Mouse (Mus musculus): ENCODE results near the gene Hdac11. TPM values are rescaled to one million over a fixed set of nuclear protein-coding genes. Genes with fewer than 3 reads are reported as not detected.

Hdac11 gene
- polyA plus RNA-seq, 1 experiment from 2014 or later = 77.2 TPM

- DNase-seq (ENCODE audit: low read depth, low spot score) (no peak), ATAC-seq (no peak)
- ChIA-PET CTCF (interaction anchor here (0.7 to 1.6 kb wide), 5 partner anchors 8 to 348 kb away, joined by 3 to 4 read pairs (median 3); no protein-coding TSS in a partner anchor), POLR2A (interaction anchor here (0.6 to 1.2 kb wide), 2 partner anchors 10 to 86 kb away, joined by 3 to 4 read pairs; no protein-coding TSS in a partner anchor)
- TF ChIP-seq CTCF (IDR thresholded peaks at IDR 0.05) = no peak
- no peaks in the 10 kb centered on the region for H3K27me3 ChIP-seq
- in situ Hi-C loops (cut with MboI; ENCODE audit: low pct_unique_long_range_greater_than_20kb) = no loop called here
Observed at GRCm38 (mm10) chr6:91163195-91163911, 6.9 kb downstream of the Hdac11 start.

DNA sequence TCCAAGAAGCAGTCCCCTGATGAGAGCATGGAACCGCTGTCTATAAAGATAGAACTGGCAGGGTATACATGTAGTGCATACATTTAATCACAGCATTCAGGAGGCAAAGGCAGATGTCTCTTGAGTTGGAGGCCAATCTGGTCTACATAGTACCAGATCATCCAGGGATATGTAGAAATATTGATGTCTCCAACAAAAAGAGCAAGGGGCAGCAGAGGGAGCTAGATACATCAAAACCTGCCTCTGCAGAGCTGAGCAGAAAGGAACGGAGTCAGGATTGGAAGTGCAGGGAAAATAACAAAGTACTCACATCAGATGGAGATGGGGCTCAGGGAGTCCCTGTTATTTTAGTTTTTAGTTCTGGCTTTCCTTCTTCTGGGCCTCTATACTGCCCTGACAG lies 8.1 kb downstream of the Hdac11 start:
- ATAC-seq (no peak), DNase-seq (ENCODE audit: low read depth, low spot score) (no peak)
- POLR2A ChIA-PET = no interaction called here
- in situ Hi-C loops (cut with MboI; ENCODE audit: low pct_unique_long_range_greater_than_20kb) = no loop called here
- CTCF ChIA-PET = interaction anchor here (0.7 to 2.3 kb wide), 9 partner anchors 9 to 236 kb away, joined by 3 to 12 read pairs (median 4); no protein-coding TSS in a partner anchor
- no peaks in the 10 kb centered on the region for H3K27me3 ChIP-seq
- TF ChIP-seq CTCF (IDR thresholded peaks at IDR 0.05) = no peak

- TF ChIP-seq CTCF (IDR thresholded peaks at IDR 0.05) = no peak
- DNase-seq (ENCODE audit: low read depth, low spot score) = no peak
- CTCF ChIA-PET = interaction anchor here (0.7 to 2.3 kb wide), 13 partner anchors 8 to 237 kb away, joined by 3 to 12 read pairs (median 4); partner anchors contain the start of gene Hdac11
- ATAC-seq = no peak
- in situ Hi-C loops (cut with MboI; ENCODE audit: low pct_unique_long_range_greater_than_20kb) = no loop called here
- no peaks in the 10 kb centered on the region for H3K27me3 ChIP-seq
- POLR2A ChIA-PET = no interaction called here
Observed at GRCm38 (mm10) chr6:91165210-91165609, 8.7 kb downstream of the Hdac11 start.

DNA sequence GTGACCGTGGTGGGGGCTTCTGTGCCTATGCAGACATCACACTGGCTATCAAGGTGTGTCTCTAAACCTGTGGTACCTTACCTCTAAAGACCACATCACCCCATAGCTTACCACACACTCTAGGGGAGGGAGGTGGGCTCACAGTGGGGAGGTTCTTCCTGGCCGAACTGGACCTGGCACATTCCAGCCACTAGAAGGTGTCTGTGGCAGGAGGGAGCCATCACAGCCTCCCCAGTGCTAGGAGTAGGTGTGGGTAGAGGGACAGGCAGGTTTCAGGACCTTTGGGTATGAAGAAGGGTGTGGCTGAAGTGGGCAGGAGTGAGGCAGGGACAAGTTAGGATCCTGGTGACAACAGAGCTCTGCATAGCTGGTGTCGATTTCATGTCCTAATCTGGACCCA lies 11.4 kb downstream of the Hdac11 start:
- no peak for ATAC-seq
- H3K27me3 ChIP-seq = no peaks in the 10 kb centered on the region
- ChIA-PET POLR2A (interaction anchor here (0.7 kb wide), 1 partner anchor 11 kb away, joined by 3 read pairs; no protein-coding TSS in a partner anchor), CTCF (interaction anchor here (0.9 to 1.3 kb wide), 2 partner anchors 110 to 113 kb away, joined by 3 to 4 read pairs; no protein-coding TSS in a partner anchor)
- in situ Hi-C loops (cut with MboI; ENCODE audit: low pct_unique_long_range_greater_than_20kb) = no loop called here
- no peak for DNase-seq (ENCODE audit: low read depth, low spot score)
- no peak for TF ChIP-seq CTCF (IDR thresholded peaks at IDR 0.05)

- POLR2A ChIA-PET = no interaction called here
- in situ Hi-C loops (cut with MboI; ENCODE audit: low pct_unique_long_range_greater_than_20kb) = no loop called here
- no peaks in the 10 kb centered on the region for H3K27me3 ChIP-seq
- ATAC-seq = no peak
- no peak for DNase-seq (ENCODE audit: low read depth, low spot score)
- CTCF ChIA-PET = no interaction called here
- TF ChIP-seq CTCF (IDR thresholded peaks at IDR 0.05) = no peak
Observed at GRCm38 (mm10) chr6:91169129-91169528, 12.7 kb downstream of the Hdac11 start.

DNA sequence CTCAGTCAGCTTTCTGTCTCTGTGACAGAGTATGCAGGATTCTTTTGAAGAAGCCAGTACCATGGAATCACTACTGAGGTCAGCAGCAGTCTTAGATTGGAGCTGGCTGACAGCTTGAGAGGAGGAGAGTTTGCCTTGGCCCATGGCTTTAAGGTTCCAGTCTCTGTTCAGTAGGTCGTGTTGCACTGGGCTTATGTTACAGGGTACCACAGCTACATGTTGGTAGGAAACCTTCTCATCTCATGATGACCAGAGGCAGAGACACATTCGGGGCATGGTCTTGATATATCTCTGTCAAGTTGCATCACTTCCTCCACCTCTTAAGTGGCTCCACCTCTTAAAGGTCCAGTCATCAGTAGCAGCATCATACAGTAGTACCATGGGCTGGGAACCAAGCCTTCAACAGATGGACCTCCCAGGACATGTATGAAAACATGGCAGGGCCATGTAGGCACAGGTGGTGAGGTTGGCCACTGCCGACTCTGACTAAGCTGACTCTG lies 15.0 kb downstream of the Hdac11 start:
- in situ Hi-C loops (cut with MboI; ENCODE audit: low pct_unique_long_range_greater_than_20kb) = no loop called here
- DNase-seq (ENCODE audit: low read depth, low spot score) (no peak), ATAC-seq (no peak)
- no peak for TF ChIP-seq CTCF (IDR thresholded peaks at IDR 0.05)
- H3K27me3 ChIP-seq = no peaks in the 10 kb centered on the region
- POLR2A ChIA-PET = interaction anchor here (0.7 kb wide), 2 partner anchors 17 to 108 kb away, joined by 3 to 4 read pairs; no protein-coding TSS in a partner anchor
- CTCF ChIA-PET = interaction anchor here (0.9 to 1.5 kb wide), 4 partner anchors 8 to 114 kb away, joined by 3 to 4 read pairs (median 4); no protein-coding TSS in a partner anchor

GRCm38 (mm10) chr6:91172381-91172780 lies 15.9 kb downstream of the Hdac11 start:
- TF ChIP-seq CTCF (IDR thresholded peaks at IDR 0.05) = no peak
- ATAC-seq = no peak
- no peaks in the 10 kb centered on the region for H3K27me3 ChIP-seq
- CTCF ChIA-PET = interaction anchor here (1.5 to 1.8 kb wide), 2 partner anchors 88 to 101 kb away, joined by 3 to 8 read pairs; no protein-coding TSS in a partner anchor
- POLR2A ChIA-PET = interaction anchor here (0.7 kb wide), 1 partner anchor 16 kb away, joined by 3 read pairs; no protein-coding TSS in a partner anchor
- DNase-seq (ENCODE audit: low read depth, low spot score) = no peak
- in situ Hi-C loops (cut with MboI; ENCODE audit: low pct_unique_long_range_greater_than_20kb) = no loop called here

DNA sequence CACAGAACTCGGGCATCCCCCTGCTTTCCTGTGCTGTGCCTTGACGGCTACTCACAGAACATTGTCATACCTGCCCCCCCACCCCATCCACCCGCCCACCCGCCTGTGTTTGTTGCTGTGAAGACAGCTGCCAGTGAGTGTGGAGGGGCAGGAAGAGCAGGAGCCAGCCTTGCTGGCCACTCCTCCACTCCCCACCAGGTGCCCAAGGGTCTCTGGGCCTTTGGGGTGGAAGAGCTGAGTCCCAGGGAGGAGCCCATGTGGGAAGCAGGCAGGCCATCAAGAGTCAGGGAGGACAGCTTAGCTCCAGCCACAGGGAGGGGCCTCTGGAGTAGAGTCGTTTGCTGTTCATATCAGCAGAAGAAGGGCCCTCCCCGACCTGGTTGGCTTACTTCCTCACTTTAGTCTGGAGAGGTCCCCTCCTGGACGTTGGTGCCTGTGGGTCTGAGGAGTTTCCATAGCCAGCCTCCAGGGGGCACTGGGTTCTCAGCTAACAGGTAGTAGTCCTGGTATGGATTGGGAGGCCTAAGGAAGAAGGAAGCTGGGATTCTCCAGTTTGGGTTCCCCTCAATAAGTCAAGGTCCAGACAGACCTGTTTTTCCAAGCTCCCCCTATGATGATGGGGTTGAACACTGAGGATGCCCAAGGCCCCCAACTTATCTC lies 16.9 kb downstream of the Hdac11 start:
- DNase-seq (ENCODE audit: low read depth, low spot score) (no peak), ATAC-seq (no peak)
- in situ Hi-C loops (cut with MboI; ENCODE audit: low pct_unique_long_range_greater_than_20kb) = no loop called here
- H3K27me3 ChIP-seq = no peaks in the 10 kb centered on the region
- POLR2A ChIA-PET = interaction anchor here (0.7 to 1.3 kb wide), 3 partner anchors 10 to 35 kb away, joined by 3 read pairs; no protein-coding TSS in a partner anchor
- CTCF ChIA-PET = interaction anchor here (0.8 to 1.8 kb wide), 12 partner anchors 9 to 107 kb away, joined by 3 to 13 read pairs (median 4); no protein-coding TSS in a partner anchor
- TF ChIP-seq CTCF (IDR thresholded peaks at IDR 0.05) = no peak

- CTCF ChIA-PET = interaction anchor here (0.8 to 1.8 kb wide), 13 partner anchors 8 to 107 kb away, joined by 3 to 13 read pairs (median 4); no protein-coding TSS in a partner anchor
- H3K27me3 ChIP-seq = no peaks in the 10 kb centered on the region
- no peak for TF ChIP-seq CTCF (IDR thresholded peaks at IDR 0.05)
- in situ Hi-C loops (cut with MboI; ENCODE audit: low pct_unique_long_range_greater_than_20kb) = no loop called here
- POLR2A ChIA-PET = interaction anchor here (0.9 to 1.3 kb wide), 3 partner anchors 11 to 14 kb away, joined by 3 to 4 read pairs (median 3); no protein-coding TSS in a partner anchor
- no peak for DNase-seq (ENCODE audit: low read depth, low spot score)
- no peak for ATAC-seq
Observed at GRCm38 (mm10) chr6:91174211-91174610, 17.7 kb downstream of the Hdac11 start.

DNA sequence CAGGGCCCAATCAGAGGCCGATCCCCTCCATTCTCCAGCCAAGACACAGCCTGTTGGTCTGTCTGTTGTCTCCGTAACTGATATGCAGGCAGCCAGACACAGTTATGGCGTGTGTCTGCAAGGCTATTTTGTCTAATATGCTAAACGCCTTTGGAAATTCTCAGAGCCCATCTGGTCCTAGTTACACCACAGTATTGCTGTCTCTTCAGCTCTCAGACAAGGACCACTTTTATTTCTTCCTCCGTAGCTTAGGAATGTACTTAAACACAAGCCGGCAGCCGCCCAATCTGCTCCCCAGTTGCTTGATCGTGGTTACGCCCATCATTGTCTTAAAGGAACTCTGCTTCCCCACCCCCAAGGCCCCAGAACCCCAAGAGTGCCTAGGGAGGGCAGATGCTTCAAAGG lies 24.3 kb downstream of the Hdac11 start:
- no peak for TF ChIP-seq CTCF (IDR thresholded peaks at IDR 0.05)
- in situ Hi-C loops (cut with MboI; ENCODE audit: low pct_unique_long_range_greater_than_20kb) = no loop called here
- no peaks in the 10 kb centered on the region for H3K27me3 ChIP-seq
- CTCF ChIA-PET = interaction anchor here (1.3 kb wide), 2 partner anchors 15 to 27 kb away, joined by 3 read pairs; no protein-coding TSS in a partner anchor
- POLR2A ChIA-PET = no interaction called here
- DNase-seq (ENCODE audit: low read depth, low spot score) = no peak
- no peak for ATAC-seq
